Mouse (Mus musculus) MEL (cell line): ENCODE results near the gene Gpr37l1.

Experiments
- CHD2 ChIP-seq: IDR thresholded peaks from 2 replicates; pipeline ENCODE4 v1.6.1; 2011; ENCODE audit warnings: low read length, improper control_type of control experiment
- CTCF ChIP-seq, 3 experiments: IDR thresholded peaks in 2 of 3; conservative IDR thresholded peaks in 1 of 3; 2 replicates each; pipeline ENCODE4 v1.5.1; 2011 to 2012; ENCODE audit warnings: low read length in 3 of 3, low read depth in 2 of 3, mild to moderate bottlenecking in 2 of 3, improper control_type of control experiment in 1 of 3, inconsistent platforms in 1 of 3, mixed read lengths in 1 of 3, moderate library complexity in 1 of 3; ENCODE audit not compliant: control insufficient read depth in 1 of 3, insufficient read depth in 1 of 3, poor library complexity in 1 of 3, severe bottlenecking in 1 of 3
- EP300 ChIP-seq, 2 experiments: IDR thresholded peaks; 2 replicates each; pipeline ENCODE4 v1.6.1; 2011; ENCODE audit warnings: improper control_type of control experiment in 2 of 2, low read length in 2 of 2, low read depth in 1 of 2, mild to moderate bottlenecking in 1 of 2
- HCFC1 ChIP-seq: IDR thresholded peaks from 2 replicates; pipeline ENCODE4 v1.6.1; 2012; ENCODE audit warnings: low read depth, mild to moderate bottlenecking, inconsistent platforms, low read length, improper control_type of control experiment, moderate library complexity
- JUND ChIP-seq: IDR thresholded peaks from 2 replicates; pipeline ENCODE4 v1.6.1; 2011; ENCODE audit warnings: low read depth, mild to moderate bottlenecking, improper control_type of control experiment, low read length
- KAT2A ChIP-seq: conservative IDR thresholded peaks from 2 replicates; pipeline ENCODE4 v1.6.1; 2012; ENCODE audit warnings: low read depth, low read length, improper control_type of control experiment, inconsistent platforms
- POLR2A ChIP-seq, 2 experiments: IDR thresholded peaks; 2 replicates each; pipeline ENCODE4 v1.6.1; 2011 to 2012; ENCODE audit warnings: low read length in 2 of 2, mild to moderate bottlenecking in 2 of 2, control low read depth in 1 of 2, improper control_type of control experiment in 1 of 2, low read depth in 1 of 2, moderate library complexity in 1 of 2; ENCODE audit not compliant: control insufficient read depth in 1 of 2, insufficient read depth in 1 of 2, poor library complexity in 1 of 2
- SIN3A ChIP-seq: IDR thresholded peaks from 2 replicates; pipeline ENCODE4 v1.6.1; 2012; ENCODE audit warnings: low read length, improper control_type of control experiment, inconsistent platforms

DNA sequence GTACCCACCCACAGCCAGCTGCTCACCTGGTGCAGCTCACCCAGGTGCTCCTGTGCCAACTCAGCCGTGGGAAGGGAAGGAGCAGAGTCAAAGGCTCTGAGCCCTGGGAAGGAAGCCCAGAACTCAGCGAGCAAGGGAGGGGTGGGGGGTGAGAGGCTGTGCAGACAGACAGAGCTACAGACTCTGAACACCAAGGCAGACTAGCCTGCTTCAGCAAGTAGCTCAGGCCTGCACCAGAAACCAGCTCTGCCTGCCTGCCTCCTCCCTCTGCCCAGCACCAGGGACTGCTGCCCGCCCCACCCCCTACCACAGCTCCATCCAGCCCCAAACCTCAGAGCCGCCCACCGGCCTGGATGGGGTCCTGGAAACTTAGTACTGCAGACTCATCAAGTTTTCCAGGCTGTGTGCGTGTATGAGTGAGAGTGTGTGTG, 39.5 kb downstream of the Gpr37l1 start:
- TF ChIP-seq POLR2A (IDR thresholded peaks at IDR 0.05; ENCODE audit: control insufficient read depth in 1 of 2, insufficient read depth in 1 of 2, low read depth in 1 of 2, low read length in 2 of 2, poor library complexity in 1 of 2) (no peak), CHD2 (no peak), CTCF (IDR thresholded peaks at IDR 0.05 in 2 of 3, conservative IDR thresholded peaks at IDR 0.05 in 1 of 3; ENCODE audit: control insufficient read depth in 1 of 3, insufficient read depth in 1 of 3, low read depth in 2 of 3, low read length in 3 of 3, poor library complexity in 1 of 3, severe bottlenecking in 1 of 3) (no peak), KAT2A (no peak), JUND (no peak), HCFC1 (no peak), SIN3A (no peak), EP300 (IDR thresholded peaks at IDR 0.05; ENCODE audit: low read depth in 1 of 2, low read length in 2 of 2) (no peak)
